Mouse (Mus musculus) cerebellum, adult 11-12 months (tissue): ENCODE data around the gene Sh3glb1.

ENCODE experiments used
- DNase-seq: peaks from one replicate; pipeline ENCODE4 v3.0.0; 2022

Sh3glb1 gene

GRCm38 (mm10) chr3:144714606-144715005, 5.5 kb downstream of the Sh3glb1 start:
- DNase-seq = no peak

GRCm38 (mm10) chr3:144714126-144714525, 6.0 kb downstream of the Sh3glb1 start:
- DNase-seq = no peak

- no peak for DNase-seq
Observed at GRCm38 (mm10) chr3:144711607-144712206, 8.4 kb downstream of the Sh3glb1 start.

GRCm38 (mm10) chr3:144708612-144709011, 11.5 kb downstream of the Sh3glb1 start:
- no peak for DNase-seq

- DNase-seq = no peak
Observed at GRCm38 (mm10) chr3:144703959-144704358, 16.2 kb downstream of the Sh3glb1 start.

GRCm38 (mm10) chr3:144698790-144699433, 21.2 kb downstream of the Sh3glb1 start:
- DNase-seq = no peak

GRCm38 (mm10) chr3:144697942-144698341, 22.2 kb downstream of the Sh3glb1 start:
- no peak for DNase-seq

GRCm38 (mm10) chr3:144697154-144697553, 23.0 kb downstream of the Sh3glb1 start:
- no peak for DNase-seq

- DNase-seq = no peak
Observed at GRCm38 (mm10) chr3:144694941-144695340, 25.2 kb downstream of the Sh3glb1 start.

- no peak for DNase-seq
Observed at GRCm38 (mm10) chr3:144694040-144694439, 26.1 kb downstream of the Sh3glb1 start.

GRCm38 (mm10) chr3:144692052-144692451, 28.1 kb downstream of the Sh3glb1 start:
- no peak for DNase-seq

GRCm38 (mm10) chr3:144689236-144689635, 30.9 kb downstream of the Sh3glb1 start:
- no peak for DNase-seq

- no peak for DNase-seq
Observed at GRCm38 (mm10) chr3:144688284-144688683, 31.9 kb downstream of the Sh3glb1 start.

GRCm38 (mm10) chr3:144687618-144688017, 32.5 kb downstream of the Sh3glb1 start:
- DNase-seq = no peak

GRCm38 (mm10) chr3:144686146-144686545, 34.0 kb downstream of the Sh3glb1 start:
- DNase-seq = no peak

GRCm38 (mm10) chr3:144683136-144683814, 36.9 kb downstream of the Sh3glb1 start:
- no peak for DNase-seq

GRCm38 (mm10) chr3:144681542-144681941, 38.6 kb downstream of the Sh3glb1 start:
- no peak for DNase-seq

- DNase-seq = no peak
Observed at GRCm38 (mm10) chr3:144679701-144680159, 40.4 kb downstream of the Sh3glb1 start.

GRCm38 (mm10) chr3:144679137-144679536, 41.0 kb downstream of the Sh3glb1 start:
- DNase-seq = no peak

GRCm38 (mm10) chr3:144677751-144678150, 42.4 kb downstream of the Sh3glb1 start:
- DNase-seq = no peak

GRCm38 (mm10) chr3:144676249-144676648, 43.9 kb downstream of the Sh3glb1 start:
- DNase-seq = no peak

- no peak for DNase-seq
Observed at GRCm38 (mm10) chr3:144672016-144672415, 48.1 kb downstream of the Sh3glb1 start.

GRCm38 (mm10) chr3:144669944-144670874, 49.9 kb downstream of the Sh3glb1 start:
- DNase-seq = no peak
